Mouse (Mus musculus) midbrain, embryonic 16.5 days (tissue): Measurements from ENCODE around the gene Dhx32. TPM values are rescaled to one million over a fixed set of nuclear protein-coding genes. Genes with fewer than 3 reads are reported as not detected.
"Not testable (repeated sequence)": the region's sequence is repeated elsewhere in the genome, so short reads cannot be mapped to it uniquely, and the experiment has no call there.

Experiments used
- ATAC-seq: fragments of 200-750 bp; cut with Nextera tagmentation; 2 replicates; pipeline ENCODE4 v1.8.0; 2017; ENCODE audit warnings: moderate TSS enrichment
- H3K27ac ChIP-seq: fragments of 300-500 bp; sonication (generic); 2 replicates; pipeline ENCODE4 v1.5.1; 2014; ENCODE audit warnings: mild to moderate bottlenecking, low read length, mixed read lengths
- H3K27me3 ChIP-seq: fragments of 300-500 bp; sonication (generic); 2 replicates; pipeline ENCODE4 v1.6.1; 2014; ENCODE audit warnings: low read depth, low read length, mixed read lengths; ENCODE audit not compliant: control insufficient read depth, insufficient read depth
- H3K36me3 ChIP-seq: fragments of 300-500 bp; sonication (generic); 2 replicates; pipeline ENCODE4 v1.6.1; 2014; ENCODE audit warnings: mild to moderate bottlenecking, low read length, moderate library complexity, mixed read lengths; ENCODE audit not compliant: control insufficient read depth, insufficient read depth
- H3K4me1 ChIP-seq: fragments of 300-500 bp; sonication (generic); 2 replicates; pipeline ENCODE4 v1.6.1; 2014; ENCODE audit warnings: mild to moderate bottlenecking, low read length, mixed read lengths; ENCODE audit not compliant: control insufficient read depth, insufficient read depth
- H3K4me2 ChIP-seq: fragments of 300-500 bp; sonication (generic); 2 replicates; pipeline ENCODE4 v1.6.1; 2014; ENCODE audit warnings: mild to moderate bottlenecking, low read length, mixed read lengths
- H3K4me3 ChIP-seq: fragments of 300-500 bp; sonication (generic); 2 replicates; pipeline ENCODE4 v1.5.1; 2014; ENCODE audit warnings: low read depth, mild to moderate bottlenecking, low read length, moderate library complexity, mixed read lengths
- H3K9ac ChIP-seq: fragments of 300-500 bp; sonication (generic); 2 replicates; pipeline ENCODE4 v1.6.1; 2014; ENCODE audit warnings: low read depth, low read length, mixed read lengths
- H3K9me3 ChIP-seq: fragments of 300-500 bp; sonication (generic); replicated peaks from 2 replicates; pipeline ENCODE4 v1.6.1; 2014; ENCODE audit warnings: mild to moderate bottlenecking, low read length, mixed read lengths; ENCODE audit not compliant: control insufficient read depth, poor library complexity, severe bottlenecking
- WGBS: fragments of 180-500 bp; shearing (Covaris S2); extraction: QIAGEN DNeasy Blood & Tissue Kit; methylation state at CpG from one replicate; pipeline ENCODE4 v1.1.7; 2014; 5-methylcytosine and 5-hydroxymethylcytosine counted together
- polyA plus RNA-seq: library from polyadenylated mRNA; unstranded; fragments of >200 nt; fragmentation: Nextera tagmentation; extraction: Ambion mirVana; gene quantifications from 2 replicates; pipeline ENCODE4 v1.2.1, GENCODE M21; 2015

The Dhx32 gene
- polyA plus RNA-seq, 1 experiment from 2014 or later: 46.3 TPM

- no peaks in the 10 kb centered on the region for H3K9me3 ChIP-seq
- H3K4me1 ChIP-seq: no peaks in the 10 kb centered on the region
- no peak overlapping the region for H3K9ac ChIP-seq
- no peak overlapping the region for H3K4me2 ChIP-seq
- H3K4me3 ChIP-seq: no peak overlapping the region
- no peak for ATAC-seq
- H3K27ac ChIP-seq: no peak overlapping the region
- peaks cover 8% of the 10 kb centered on the region; the same call in 1 of the 2 replicates for H3K36me3 ChIP-seq
- 91% methylated on average over 4 of the region's 4 CpGs for WGBS
- H3K27me3 ChIP-seq: no peaks in the 10 kb centered on the region
Observed at GRCm38 (mm10) chr7:133699885-133700284, 82.6 kb downstream of the Dhx32 start.

DNA sequence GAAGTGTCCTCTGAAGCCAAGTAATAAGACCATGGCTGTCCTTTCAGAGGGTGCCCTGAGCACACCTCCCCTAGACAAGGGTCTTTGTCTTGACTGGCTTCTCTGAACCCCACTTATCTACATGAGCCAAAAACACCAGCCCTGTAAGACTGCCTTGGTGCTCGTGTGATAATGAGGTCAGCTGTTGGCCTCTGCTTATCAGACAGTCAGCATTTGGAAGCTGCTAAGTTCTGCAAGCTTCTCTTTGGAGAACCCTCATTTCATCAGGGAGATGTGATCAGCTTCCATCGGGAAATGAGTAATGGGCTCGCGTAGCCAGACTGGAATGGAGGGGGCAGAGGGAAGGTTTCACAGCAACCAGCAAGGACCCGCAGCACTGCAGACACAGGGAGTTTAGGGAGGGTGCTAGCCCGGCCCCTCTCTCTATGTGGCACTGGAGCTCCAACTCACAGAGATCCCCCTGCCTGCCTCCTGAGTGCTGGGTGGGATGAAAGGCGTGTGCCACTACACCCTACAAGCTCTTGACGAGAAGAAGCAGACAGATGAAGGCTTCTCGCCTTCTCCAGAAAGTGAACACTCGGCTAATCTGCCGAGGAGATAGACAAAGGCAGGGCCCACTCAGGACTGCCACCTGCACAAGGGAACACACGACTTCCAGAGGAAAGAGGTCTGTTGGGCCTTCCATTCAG, 84.4 kb downstream of the Dhx32 start:
- Histone ChIP-seq H3K36me3 (peaks cover 8% of the 10 kb centered on the region; the same call in 1 of the 2 replicates), H3K4me2 (no peak overlapping the region), H3K27ac (no peak overlapping the region), H3K27me3 (no peaks in the 10 kb centered on the region), H3K4me1 (no peaks in the 10 kb centered on the region), H3K9ac (no peak overlapping the region), H3K9me3 (no peaks in the 10 kb centered on the region), H3K4me3 (no peak overlapping the region)
- 88% methylated on average over 12 of the region's 12 CpGs for WGBS
- ATAC-seq: no peak

DNA sequence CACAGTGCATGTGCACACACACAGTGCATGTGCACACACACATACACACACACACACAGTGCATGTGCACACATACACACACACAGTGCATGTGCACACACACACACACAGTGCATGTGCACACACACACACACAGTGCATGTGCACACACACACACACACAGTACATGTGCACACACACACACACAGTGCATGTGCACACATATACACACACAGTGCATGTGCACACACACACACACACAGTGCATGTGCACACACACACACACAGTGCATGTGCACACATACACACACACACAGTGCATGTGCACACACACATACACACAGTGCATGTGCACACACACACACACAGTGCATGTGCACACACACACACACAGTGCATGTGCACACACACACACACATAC, 96.9 kb downstream of the Dhx32 start:
- not testable (repeated sequence) for H3K9me3 ChIP-seq, H3K4me3 ChIP-seq, H3K4me1 ChIP-seq, H3K27ac ChIP-seq, H3K4me2 ChIP-seq, ATAC-seq, H3K27me3 ChIP-seq, H3K9ac ChIP-seq
- H3K36me3 ChIP-seq: peaks cover 30% of the 10 kb centered on the region

DNA sequence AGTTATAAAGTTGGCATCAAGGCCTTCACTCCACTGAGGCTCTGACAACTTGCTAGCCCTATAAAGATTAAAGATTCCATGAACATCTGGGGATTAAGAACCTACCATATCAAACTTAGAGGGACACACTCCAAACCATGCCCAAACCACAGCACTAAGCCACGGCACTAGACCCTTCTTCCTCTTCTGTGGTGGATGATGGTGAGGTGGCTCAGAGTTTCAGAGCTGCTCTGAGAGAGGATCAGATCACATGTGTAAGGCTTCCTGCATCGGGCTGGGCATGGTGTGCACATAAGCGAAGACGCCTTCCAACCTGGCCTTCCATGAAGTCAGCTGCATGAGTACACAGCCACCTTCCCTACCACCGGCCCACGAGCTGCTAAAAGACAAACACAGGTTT, 97.8 kb downstream of the Dhx32 start:
- WGBS: 95% methylated on average over 6 of the region's 6 CpGs
- Histone ChIP-seq H3K27ac (no peak overlapping the region), H3K4me1 (no peaks in the 10 kb centered on the region), H3K27me3 (no peaks in the 10 kb centered on the region), H3K9me3 (no peaks in the 10 kb centered on the region; the same call in 1 of the 2 replicates), H3K4me3 (no peak overlapping the region), H3K36me3 (peaks cover 22% of the 10 kb centered on the region), H3K9ac (no peak overlapping the region), H3K4me2 (no peak overlapping the region)
- no peak for ATAC-seq

GRCm38 (mm10) chr7:133684110-133684509, 98.4 kb downstream of the Dhx32 start:
- ATAC-seq: no peak
- H3K4me3 ChIP-seq: no peak overlapping the region

DNA sequence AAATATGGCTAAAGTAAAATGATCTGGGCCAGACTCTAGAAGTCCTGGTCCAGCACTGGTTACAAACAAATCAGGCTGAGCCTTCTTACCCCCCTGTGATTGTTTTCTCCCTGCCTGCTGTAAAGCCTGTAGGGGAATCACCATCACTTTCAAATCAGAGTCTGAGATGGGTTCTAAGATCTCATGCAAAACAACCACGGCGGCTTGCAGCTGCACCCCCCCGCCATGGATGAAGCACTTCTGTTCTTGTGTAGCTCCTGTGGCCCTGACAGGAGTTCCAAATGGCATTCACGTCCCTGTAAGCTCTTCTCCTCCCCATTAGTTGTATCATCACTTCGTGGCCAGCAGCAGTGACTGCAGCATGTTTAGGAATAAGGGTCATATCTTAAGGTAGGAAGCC, 98.9 kb downstream of the Dhx32 start:
- H3K9ac ChIP-seq: no peak overlapping the region
- ATAC-seq: no peak
- H3K9me3 ChIP-seq: no peaks in the 10 kb centered on the region; the same call in 1 of the 2 replicates
- H3K4me2 ChIP-seq: no peak overlapping the region
- WGBS: 85% methylated on average over 5 of the region's 5 CpGs
- no peak overlapping the region for H3K27ac ChIP-seq
- H3K4me3 ChIP-seq: no peak overlapping the region
- peaks cover 13% of the 10 kb centered on the region for H3K36me3 ChIP-seq
- H3K27me3 ChIP-seq: no peaks in the 10 kb centered on the region
- H3K4me1 ChIP-seq: no peaks in the 10 kb centered on the region

More at GRCm38 (mm10) chr7:133684110-133684509, 98.4 kb downstream of the Dhx32 start:
- Histone ChIP-seq H3K4me1 (no peaks in the 10 kb centered on the region), H3K36me3 (peaks cover 17% of the 10 kb centered on the region), H3K4me2 (no peak overlapping the region), H3K9me3 (no peaks in the 10 kb centered on the region; the same call in 1 of the 2 replicates), H3K9ac (no peak overlapping the region), H3K27me3 (no peaks in the 10 kb centered on the region), H3K27ac (no peak overlapping the region)
- 78% methylated on average over 5 of the region's 5 CpGs for WGBS

DNA sequence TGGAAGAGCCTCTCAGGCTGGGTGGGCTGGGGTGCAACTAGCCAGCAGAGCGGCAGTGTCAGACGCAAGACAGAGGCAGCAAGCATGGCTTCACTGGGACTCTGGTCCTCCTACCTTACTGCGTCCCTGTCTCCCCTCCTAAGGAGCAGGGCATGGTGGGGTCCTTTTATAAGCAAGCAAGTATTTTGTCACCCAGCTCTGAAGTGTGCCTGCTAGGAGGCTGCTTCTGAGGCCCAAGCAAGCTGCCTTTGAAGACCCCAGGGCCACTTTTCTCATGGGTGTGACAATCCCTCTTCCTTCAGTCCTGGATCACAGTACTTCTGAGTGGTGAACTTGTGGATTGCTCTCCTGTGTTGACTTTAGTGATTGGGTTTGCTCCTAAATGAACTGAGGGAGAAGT, 102.6 kb downstream of the Dhx32 start, which contains the start of gene Mmp21:
Mmp21 (minus strand) TSS at position 101 of the 400 bp plus-strand sequence.
- no peak for ATAC-seq
- no peaks in the 10 kb centered on the region for H3K27me3 ChIP-seq
- no peaks in the 10 kb centered on the region for H3K4me1 ChIP-seq
- WGBS: 89% methylated on average over 3 of the region's 3 CpGs
- no peak within 1 kb of the TSS for H3K9ac ChIP-seq
- no peaks in the 10 kb centered on the region for H3K9me3 ChIP-seq
- H3K4me3 ChIP-seq: no peak within 1 kb of the TSS
- 0 out of 2 replicates have a peak, but pooled peaks cover 3% of the 10 kb centered on the region for H3K36me3 ChIP-seq
- no peak within 1 kb of the TSS for H3K27ac ChIP-seq
- H3K4me2 ChIP-seq: no peak within 1 kb of the TSS

GRCm38 (mm10) chr7:133679439-133679838, 103.1 kb downstream of the Dhx32 start:
- Histone ChIP-seq H3K4me3 (no peak overlapping the region), H3K4me2 (no peak overlapping the region), H3K36me3 (0 out of 2 replicates have a peak, but pooled peaks cover 2% of the 10 kb centered on the region), H3K9me3 (no peaks in the 10 kb centered on the region), H3K27ac (no peak overlapping the region), H3K9ac (no peak overlapping the region), H3K27me3 (no peaks in the 10 kb centered on the region), H3K4me1 (no peaks in the 10 kb centered on the region)
- 67% methylated on average over 4 of the region's 4 CpGs for WGBS
- ATAC-seq: no peak

DNA sequence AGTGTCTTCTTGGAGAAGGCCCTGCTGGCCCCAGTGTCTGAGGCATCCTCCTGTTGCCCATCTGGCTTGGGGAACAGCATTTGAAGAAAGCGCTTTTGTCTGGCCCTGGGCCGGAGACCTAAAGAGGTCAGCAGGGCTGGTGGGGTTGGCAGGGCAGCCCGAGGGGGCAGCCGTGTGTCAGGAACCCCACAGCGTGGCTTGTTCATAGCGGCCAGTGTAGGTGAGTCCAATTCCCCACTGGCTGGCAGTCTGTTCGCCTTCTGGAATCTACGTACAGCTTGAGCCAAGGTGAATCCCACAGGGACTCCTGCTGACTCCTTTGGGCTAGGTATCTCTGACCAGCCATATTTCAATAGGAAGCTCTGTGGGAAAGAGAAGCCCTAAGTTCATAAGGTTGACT, 103.8 kb downstream of the Dhx32 start:
- Histone ChIP-seq H3K4me2 (no peak overlapping the region), H3K4me1 (no peaks in the 10 kb centered on the region), H3K27ac (no peak overlapping the region), H3K9me3 (no peaks in the 10 kb centered on the region), H3K9ac (no peak overlapping the region), H3K36me3 (no peaks in the 10 kb centered on the region), H3K4me3 (no peak overlapping the region), H3K27me3 (no peaks in the 10 kb centered on the region)
- 87% methylated on average over 8 of the region's 8 CpGs for WGBS
- no peak for ATAC-seq
